Mouse (Mus musculus) MEL (cell line): ENCODE measurements around the gene Cfd. TPM values are rescaled to one million over a fixed set of nuclear protein-coding genes. Genes with fewer than 3 reads are reported as not detected.
A peak's percentile ranks its signal among the peaks of the same experiment; 100 is the strongest.

ENCODE experiments used
- DNase-seq: peaks from one replicate; pipeline ENCODE4 v3.0.0; 2011; ENCODE audit warnings: low read depth, low spot score
- H3K27ac ChIP-seq: 2 replicates; pipeline ENCODE4 v1.5.1; 2012; ENCODE audit warnings: low read depth, mild to moderate bottlenecking, control low read depth, low read length, moderate library complexity; ENCODE audit not compliant: control insufficient read depth
- H3K27me3 ChIP-seq, 2 experiments: fragments of 150-350 bp in 1 of 2; sonication (generic) in 1 of 2; 2 replicates each; pipeline ENCODE4 v1.6.1; 2012; ENCODE audit warnings: low read length in 2 of 2, mild to moderate bottlenecking in 2 of 2, improper control_type of control experiment in 1 of 2, moderate library complexity in 1 of 2; ENCODE audit not compliant: insufficient read depth in 2 of 2, control insufficient read depth in 1 of 2
- H3K36me3 ChIP-seq, 2 experiments: 2 replicates each; pipeline ENCODE4 v1.6.1; 2012 to 2014; ENCODE audit warnings: low read length in 2 of 2, improper control_type of control experiment in 1 of 2, inconsistent platforms in 1 of 2, mild to moderate bottlenecking in 1 of 2; ENCODE audit not compliant: insufficient read depth in 2 of 2, control insufficient read depth in 1 of 2
- H3K4me1 ChIP-seq, 2 experiments: fragments of 150-350 bp in 1 of 2; sonication (generic) in 1 of 2; 2 replicates each; pipeline ENCODE4 v1.6.1; 2012; ENCODE audit warnings: low read length in 2 of 2, improper control_type of control experiment in 1 of 2, mild to moderate bottlenecking in 1 of 2; ENCODE audit not compliant: insufficient read depth in 2 of 2, control insufficient read depth in 1 of 2
- H3K4me3 ChIP-seq, 2 experiments: fragments of 150-350 bp in 1 of 2; sonication (generic) in 1 of 2; 2 replicates each; pipeline ENCODE4 v1.5.1; 2012; ENCODE audit warnings: low read depth in 2 of 2, low read length in 2 of 2, mild to moderate bottlenecking in 2 of 2, moderate library complexity in 2 of 2, control low read depth in 1 of 2, improper control_type of control experiment in 1 of 2; ENCODE audit not compliant: control insufficient read depth in 1 of 2, insufficient read depth in 1 of 2
- H3K79me2 ChIP-seq: 2 replicates; pipeline ENCODE4 v1.6.1; 2012; ENCODE audit warnings: mild to moderate bottlenecking, low read length, moderate library complexity; ENCODE audit not compliant: control insufficient read depth, poor library complexity, insufficient read depth
- H3K9ac ChIP-seq: 2 replicates; pipeline ENCODE4 v1.6.1; 2012; ENCODE audit warnings: low read depth, mild to moderate bottlenecking, control low read depth, low read length, moderate library complexity; ENCODE audit not compliant: control insufficient read depth, poor library complexity, severe bottlenecking
- H3K9me3 ChIP-seq: fragments of 150-350 bp; sonication (generic); replicated peaks from 2 replicates; pipeline ENCODE4 v1.6.1; 2012; ENCODE audit warnings: mild to moderate bottlenecking, low read length, improper control_type of control experiment, moderate library complexity; ENCODE audit not compliant: insufficient read depth
- BHLHE40 ChIP-seq: IDR thresholded peaks from 2 replicates; pipeline ENCODE4 v1.6.1; 2012; ENCODE audit warnings: low read depth, mild to moderate bottlenecking, inconsistent platforms, low read length, improper control_type of control experiment, borderline replicate concordance
- CHD1 ChIP-seq: IDR thresholded peaks from 2 replicates; pipeline ENCODE4 v1.6.1; 2012; ENCODE audit warnings: low read depth, mild to moderate bottlenecking, inconsistent platforms, low read length, improper control_type of control experiment
- CHD2 ChIP-seq: IDR thresholded peaks from 2 replicates; pipeline ENCODE4 v1.6.1; 2011; ENCODE audit warnings: low read length, improper control_type of control experiment
- CTCF ChIP-seq, 3 experiments: IDR thresholded peaks in 2 of 3; conservative IDR thresholded peaks in 1 of 3; 2 replicates each; pipeline ENCODE4 v1.5.1; 2011 to 2012; ENCODE audit warnings: low read length in 3 of 3, low read depth in 2 of 3, mild to moderate bottlenecking in 2 of 3, improper control_type of control experiment in 1 of 3, inconsistent platforms in 1 of 3, mixed read lengths in 1 of 3, moderate library complexity in 1 of 3; ENCODE audit not compliant: control insufficient read depth in 1 of 3, insufficient read depth in 1 of 3, poor library complexity in 1 of 3, severe bottlenecking in 1 of 3
- EP300 ChIP-seq, 2 experiments: IDR thresholded peaks; 2 replicates each; pipeline ENCODE4 v1.6.1; 2011; ENCODE audit warnings: improper control_type of control experiment in 2 of 2, low read length in 2 of 2, low read depth in 1 of 2, mild to moderate bottlenecking in 1 of 2
- GABPA ChIP-seq: IDR thresholded peaks from 2 replicates; pipeline ENCODE4 v1.6.1; 2012; ENCODE audit warnings: low read depth, mild to moderate bottlenecking, inconsistent platforms, low read length, improper control_type of control experiment, moderate library complexity
- MAX ChIP-seq: IDR thresholded peaks from 2 replicates; pipeline ENCODE4 v1.6.1; 2011; ENCODE audit warnings: low read length, improper control_type of control experiment
- MXI1 ChIP-seq: IDR thresholded peaks from 2 replicates; pipeline ENCODE4 v1.6.1; 2011; ENCODE audit warnings: mild to moderate bottlenecking, low read depth, low read length, improper control_type of control experiment
- MYC ChIP-seq: IDR thresholded peaks from 2 replicates; pipeline ENCODE4 v1.6.1; 2011; ENCODE audit warnings: low read depth, mild to moderate bottlenecking, low read length, improper control_type of control experiment, moderate library complexity
- NELFE ChIP-seq: IDR thresholded peaks from 2 replicates; pipeline ENCODE4 v1.6.1; 2011; ENCODE audit warnings: low read depth, low read length, improper control_type of control experiment
- POLR2A ChIP-seq, 2 experiments: IDR thresholded peaks; 2 replicates each; pipeline ENCODE4 v1.6.1; 2011 to 2012; ENCODE audit warnings: low read length in 2 of 2, mild to moderate bottlenecking in 2 of 2, control low read depth in 1 of 2, improper control_type of control experiment in 1 of 2, low read depth in 1 of 2, moderate library complexity in 1 of 2; ENCODE audit not compliant: control insufficient read depth in 1 of 2, insufficient read depth in 1 of 2, poor library complexity in 1 of 2
- POLR2AphosphoS2 ChIP-seq: IDR thresholded peaks from 2 replicates; pipeline ENCODE4 v1.6.1; 2011; ENCODE audit warnings: low read length, improper control_type of control experiment
- SIN3A ChIP-seq: IDR thresholded peaks from 2 replicates; pipeline ENCODE4 v1.6.1; 2012; ENCODE audit warnings: low read length, improper control_type of control experiment, inconsistent platforms
- SMC3 ChIP-seq: IDR thresholded peaks from 2 replicates; pipeline ENCODE4 v1.6.1; 2011; ENCODE audit warnings: low read depth, low read length, improper control_type of control experiment
- TBP ChIP-seq: IDR thresholded peaks from 2 replicates; pipeline ENCODE4 v1.8.0; 2011; ENCODE audit warnings: low read depth, low read length, improper control_type of control experiment
- TCF12 ChIP-seq: IDR thresholded peaks from 2 replicates; pipeline ENCODE4 v1.6.1; 2014; ENCODE audit warnings: low read depth, mild to moderate bottlenecking, inconsistent platforms, low read length, improper control_type of control experiment, moderate library complexity
- ZC3H11A ChIP-seq: IDR thresholded peaks from 2 replicates; pipeline ENCODE4 v1.6.1; 2012; ENCODE audit warnings: low read depth, mild to moderate bottlenecking, inconsistent platforms, low read length, improper control_type of control experiment
- ZMIZ1 ChIP-seq: IDR thresholded peaks from 2 replicates; pipeline ENCODE4 v1.6.1; 2012; ENCODE audit warnings: low read depth, mild to moderate bottlenecking, inconsistent platforms, low read length, improper control_type of control experiment, moderate library complexity
- polyA plus RNA-seq, 2 experiments: library from polyadenylated mRNA; stranded (reverse) in 1 of 2; unstranded in 1 of 2; fragments of >175 nt in 1 of 2; fragments of >200 nt in 1 of 2; gene quantifications; 2 replicates each; pipeline versions ENCODE4 v1.2.1 to v1.2.4; 2012; ENCODE audit warnings: low replicate concordance in 2 of 2, low read depth in 1 of 2; ENCODE audit not compliant: insufficient read length in 2 of 2, insufficient read depth in 1 of 2, missing spikeins in 1 of 2
- total RNA-seq: library from RNA; depleted of rRNA; stranded (reverse); fragments of 300-350 nt; gene quantifications from 2 replicates; pipeline ENCODE4 v1.2.3, GENCODE M21; 2012

Cfd gene
- total and polyA plus RNA-seq, 3 experiments, result 0.21 TPM; not detected in 2

GRCm38 (mm10) chr10:79853860-79854795 is 36.5 kb upstream of the Cfd start, which contains the start of gene Ptbp1 (continued):
- peak; percentile 94 for TF ChIP-seq TBP
- TF ChIP-seq MAX, result peak; percentile 99
- TF ChIP-seq GABPA, result no peak
- peak in 1 of 2 experiments; percentile 67; a peak in 2 of 4 replicates for TF ChIP-seq EP300 (IDR thresholded peaks at IDR 0.05; ENCODE audit: low read depth in 1 of 2, low read length in 2 of 2)
- TF ChIP-seq ZMIZ1, result peak; percentile 98
- TF ChIP-seq TCF12, result peak; percentile 50
- TF ChIP-seq CHD2, result peak; percentile 94
- no peak for TF ChIP-seq SMC3
- TF ChIP-seq BHLHE40, result peak; percentile 66; the same call in 1 of the 2 replicates
- TF ChIP-seq CHD1, result peak; percentile 23; the same call in 1 of the 2 replicates
- TF ChIP-seq NELFE, result peak; percentile 99

GRCm38 (mm10) chr10:79854801-79855541 is 35.7 kb upstream of the Cfd start:
- peaks cover 5 to 32% of the 10 kb centered on the region in 2 experiments for H3K36me3 ChIP-seq
- TF ChIP-seq SIN3A, result peak; percentile 44
- no peak for TF ChIP-seq ZC3H11A
- TF ChIP-seq MAX, result peak; percentile 65; the same call in 1 of the 2 replicates
- TF ChIP-seq ZMIZ1, result peak; percentile 66; the same call in 1 of the 2 replicates
- peak; percentile 65; the same call in 1 of the 2 replicates for TF ChIP-seq MXI1
- TF ChIP-seq CHD1, result peak; percentile 94; the same call in 1 of the 2 replicates
- TF ChIP-seq MYC, result peak; percentile 80
- no peak for TF ChIP-seq SMC3
- TF ChIP-seq POLR2AphosphoS2, result peak; percentile 18; the same call in 1 of the 2 replicates
- TF ChIP-seq CTCF (IDR thresholded peaks at IDR 0.05 in 2 of 3, conservative IDR thresholded peaks at IDR 0.05 in 1 of 3; ENCODE audit: control insufficient read depth in 1 of 3, insufficient read depth in 1 of 3, low read depth in 2 of 3, low read length in 3 of 3, poor library complexity in 1 of 3, severe bottlenecking in 1 of 3), result no peak
- TF ChIP-seq POLR2A (IDR thresholded peaks at IDR 0.05; ENCODE audit: control insufficient read depth in 1 of 2, insufficient read depth in 1 of 2, low read depth in 1 of 2, low read length in 2 of 2, poor library complexity in 1 of 2), result peak in 1 of 2 experiments; percentile 5; a peak in 2 of 4 replicates
- H3K27me3 ChIP-seq, result no peaks in the 10 kb centered on the region
- H3K4me3 ChIP-seq, result peak overlapping the region; percentile 77 to 99
- H3K9ac ChIP-seq, result peak overlapping the region; percentile 100
- H3K27ac ChIP-seq, result peak overlapping the region; percentile 99
- H3K79me2 ChIP-seq, result peaks cover 71% of the 10 kb centered on the region
- no peaks in the 10 kb centered on the region for H3K9me3 ChIP-seq
- peak; percentile 84 for DNase-seq
- H3K4me1 ChIP-seq, result peaks cover 2 to 37% of the 10 kb centered on the region in 2 experiments; a peak in 3 of 4 replicates
